8 mouse cellular contexts compared by ENCODE assay signal in the genomic region with DNA sequence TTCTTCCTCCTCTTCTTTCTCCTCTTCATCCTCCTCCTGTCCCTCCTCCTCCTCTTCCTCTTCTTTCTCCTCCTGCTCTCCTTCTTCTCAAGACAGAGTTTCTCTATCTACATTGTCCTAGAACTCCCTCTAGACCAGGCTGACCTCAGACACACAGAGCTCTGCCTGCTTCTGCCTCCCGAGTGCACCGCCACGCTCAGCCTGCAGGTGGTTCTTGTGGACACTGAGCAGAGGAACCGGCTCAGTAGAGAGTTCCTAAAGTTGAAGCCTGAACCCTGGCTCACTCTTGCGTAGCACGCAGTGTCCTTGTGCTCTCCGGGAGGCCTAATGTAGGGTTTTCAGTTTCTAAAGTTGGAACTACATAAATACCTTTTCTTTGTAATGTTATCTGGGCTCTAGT.
DNase-seq lines count a peak whose midpoint lies in the region; ATAC-seq lines count a peak whose summit lies in the region.

No protein-coding gene starts in this region.

- intact Hi-C loops in left cerebral cortex, postnatal 4 days (cut with DNase I) = no loop called here

- peak; percentile 69 for ATAC-seq in granulocyte monocyte progenitor cell, adult 5-6 weeks (replicated peaks; ENCODE audit: poor library complexity, severe bottlenecking)

- DNase-seq in cerebellum, postnatal 25 days = peak; percentile 28 to 43
- DNase-seq in cerebellum, adult 11-12 months = no peak
- DNase-seq in spleen, postnatal 10 days (ENCODE audit: low spot score in 2 of 2) = peak; percentile 43 to 77
- no peak for DNase-seq in spleen, postnatal 36 days (ENCODE audit: low spot score in 2 of 2)
- DNase-seq in thymus, postnatal 14 days = peak; percentile 44
- no peak for DNase-seq in left cerebral cortex, postnatal 4 days
- DNase-seq in kidney, postnatal 10 days = no peak

Comparison
In these comparisons a context has a peak if more than half of its experiments do, and no peak if none do; other contexts are left out.
1. DNase-seq: peak in cerebellum, postnatal 25 days (2 of 2), spleen, postnatal 10 days (2 of 2) and thymus, postnatal 14 days (single experiment); none in cerebellum, adult 11-12 months (single experiment), spleen, postnatal 36 days (0 of 2), left cerebral cortex, postnatal 4 days (single experiment) and kidney, postnatal 10 days (single experiment).